Mouse (Mus musculus): Measurements from ENCODE around the gene Nsf.

Nsf gene

GRCm38 (mm10) chr11:103780152-103780551, 173.7 kb downstream of the Nsf start:
- in situ Hi-C loops (cut with MboI, MseI), result no loop called here

GRCm38 (mm10) chr11:103774228-103774530, 179.7 kb downstream of the Nsf start:
- in situ Hi-C loops (cut with MboI, MseI), result no loop called here

- in situ Hi-C loops (cut with MboI, MseI), result no loop called here
These were observed 180.2 kb downstream of the Nsf start, which contains the start of gene Wnt3 for GRCm38 (mm10) chr11:103773387-103774227. TSS of gene Wnt3 (plus strand) at chr11:103774150.

- in situ Hi-C loops (cut with MboI, MseI), result no loop called here
These were observed 181.1 kb downstream of the Nsf start for GRCm38 (mm10) chr11:103772505-103773386.

Data from T-helper 1 cell (primary cell).